Mouse (Mus musculus): ENCODE measurements at regions not wholly inside any gene's neighbourhood (a gene's known extent, or its start where the extent isn't known, plus 50 kb on each side); places are given as distances from the start of the nearest gene placed in this dataset.

- no peak for TF ChIP-seq CTCF (IDR thresholded peaks at IDR 0.05; ENCODE audit: low read depth)
- no peak for TF ChIP-seq EP300 (IDR thresholded peaks at IDR 0.05; ENCODE audit: low read depth)
Measured at GRCm38 (mm10) chr1:138708507-138709228, 88.7 kb upstream of the Nek7 start.

Data from heart, postnatal 0 days (tissue).